Mouse (Mus musculus) kidney, adult 18-20 months (tissue): ENCODE data around the gene Sema3e.

ENCODE experiments used
- DNase-seq: peaks from one replicate; pipeline ENCODE4 v3.0.0; 2021

The Sema3e gene

GRCm38 (mm10) chr5:14088100-14088499 lies 63.0 kb downstream of the Sema3e start:
- no peak for DNase-seq

DNA sequence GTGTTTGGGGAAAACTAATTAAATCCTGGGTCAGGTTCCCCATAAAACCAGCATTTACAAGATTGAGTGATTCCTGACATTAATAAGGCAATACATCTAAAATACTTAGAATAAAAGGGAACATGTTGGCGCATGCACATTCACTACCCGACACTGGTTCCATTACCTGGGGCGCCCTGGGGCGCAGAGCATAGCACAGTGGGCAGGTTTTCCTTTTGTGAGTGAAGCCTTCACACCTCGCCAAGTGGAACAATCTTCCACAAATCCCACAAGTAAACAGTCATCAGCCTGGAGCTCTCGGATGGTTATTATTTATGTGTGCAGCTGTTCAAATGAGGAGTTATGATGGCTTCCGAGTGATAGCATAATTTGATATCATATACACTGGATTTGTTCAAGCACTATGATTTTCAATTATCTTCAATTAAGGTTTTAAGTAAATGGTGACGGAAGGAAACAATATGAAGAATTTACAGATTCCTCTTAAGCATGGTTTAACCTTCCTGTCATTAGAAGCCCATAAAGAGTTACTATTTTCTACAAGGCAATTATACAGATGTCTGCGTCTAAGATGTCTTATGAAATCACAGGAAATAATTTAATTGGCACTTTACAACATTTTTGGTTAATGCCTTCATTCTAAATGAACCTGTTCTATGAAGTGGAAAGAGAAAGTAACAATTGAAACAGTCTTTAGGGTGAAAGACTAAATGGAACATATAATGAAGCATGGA lies 65.0 kb downstream of the Sema3e start:
- no peak for DNase-seq

- no peak for DNase-seq
Measured at GRCm38 (mm10) chr5:14090609-14090969, 65.5 kb downstream of the Sema3e start.

- no peak for DNase-seq
Measured at GRCm38 (mm10) chr5:14092262-14092776, 67.2 kb downstream of the Sema3e start.

DNA sequence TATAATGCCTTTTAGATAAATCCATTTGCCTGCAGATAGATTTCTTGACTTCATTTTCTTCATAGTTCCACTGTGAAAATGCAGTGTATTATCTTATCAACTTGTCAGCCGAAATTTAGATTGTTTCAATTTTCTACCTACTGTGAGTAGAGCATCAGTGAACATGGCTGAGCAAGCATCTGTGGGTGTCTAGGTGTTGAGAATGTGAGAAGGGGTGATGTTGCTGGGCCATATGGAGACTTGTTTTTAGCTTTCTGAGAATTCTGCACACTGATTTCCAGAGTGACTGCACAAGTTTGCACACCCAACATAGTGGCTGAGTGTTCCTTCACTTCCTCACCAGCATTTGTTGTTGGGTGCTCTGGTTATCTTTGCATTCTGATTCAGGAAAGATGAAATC lies 71.1 kb downstream of the Sema3e start:
- DNase-seq: no peak

DNA sequence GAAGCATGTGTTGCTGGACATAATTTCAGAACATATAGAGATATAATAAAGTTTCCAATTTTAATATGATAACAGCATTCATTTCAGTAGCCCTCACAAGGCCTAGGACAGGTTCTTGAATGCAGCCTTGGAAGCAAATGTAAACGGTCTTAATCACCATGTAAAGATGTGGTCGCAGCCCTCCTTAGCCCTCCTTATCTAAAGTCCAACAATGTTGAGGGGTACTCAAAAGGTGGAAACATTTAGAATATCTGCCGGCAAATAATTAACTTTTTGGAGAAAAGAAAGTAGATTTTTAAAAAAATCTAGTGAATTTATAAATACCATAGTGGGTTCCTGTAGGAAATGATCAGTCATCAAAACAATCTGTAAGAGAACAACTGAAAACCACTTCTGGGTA lies 73.6 kb downstream of the Sema3e start:
- DNase-seq: no peak

DNA sequence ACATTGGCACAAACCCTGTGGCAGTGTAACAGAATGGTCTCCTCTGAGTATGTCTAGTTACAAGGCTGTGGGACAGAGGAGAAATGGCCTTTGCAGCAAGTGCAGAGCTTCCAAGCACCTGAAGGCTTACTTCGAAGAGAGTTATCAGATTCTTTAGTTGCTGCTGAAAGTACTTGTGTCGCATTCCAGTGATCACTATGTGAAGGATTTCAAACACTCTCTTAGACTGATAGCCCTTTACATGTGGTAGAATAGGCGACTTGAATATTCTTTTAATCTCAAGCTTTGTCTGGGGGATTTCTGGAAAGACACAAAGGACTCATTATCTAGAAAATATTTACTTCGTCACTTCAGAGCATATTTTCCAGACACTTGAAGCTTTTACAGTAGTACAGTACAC lies 82.3 kb downstream of the Sema3e start:
- DNase-seq: no peak

- DNase-seq: no peak
Measured at GRCm38 (mm10) chr5:14109001-14109400, 83.9 kb downstream of the Sema3e start.

- DNase-seq: no peak
Measured at GRCm38 (mm10) chr5:14111401-14111800, 86.3 kb downstream of the Sema3e start.

GRCm38 (mm10) chr5:14121902-14122301 lies 96.8 kb downstream of the Sema3e start:
- no peak for DNase-seq

- no peak for DNase-seq
Measured at GRCm38 (mm10) chr5:14126591-14126990, 101.5 kb downstream of the Sema3e start.

- no peak for DNase-seq
Measured at GRCm38 (mm10) chr5:14135929-14136328, 110.9 kb downstream of the Sema3e start.

DNA sequence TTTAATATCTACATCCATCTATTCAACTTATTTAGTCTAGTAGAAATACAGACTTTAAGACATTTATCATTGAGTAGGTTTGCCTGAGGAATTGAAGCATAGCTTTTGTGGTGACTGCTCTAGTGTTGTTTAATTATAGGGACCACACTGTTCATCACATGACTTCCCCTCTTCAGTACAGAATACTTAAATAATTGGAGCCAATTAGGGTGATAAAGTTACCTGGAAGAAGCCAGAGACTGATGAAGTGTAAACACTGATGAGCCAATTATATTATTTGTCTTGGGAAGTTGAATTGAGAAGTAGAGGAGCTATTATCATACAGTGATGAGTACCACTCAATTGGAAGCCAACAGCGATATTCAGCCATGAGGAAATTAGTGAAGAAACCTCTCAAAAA lies 113.6 kb downstream of the Sema3e start:
- no peak for DNase-seq

GRCm38 (mm10) chr5:14162579-14162978 lies 137.5 kb downstream of the Sema3e start:
- no peak for DNase-seq

DNA sequence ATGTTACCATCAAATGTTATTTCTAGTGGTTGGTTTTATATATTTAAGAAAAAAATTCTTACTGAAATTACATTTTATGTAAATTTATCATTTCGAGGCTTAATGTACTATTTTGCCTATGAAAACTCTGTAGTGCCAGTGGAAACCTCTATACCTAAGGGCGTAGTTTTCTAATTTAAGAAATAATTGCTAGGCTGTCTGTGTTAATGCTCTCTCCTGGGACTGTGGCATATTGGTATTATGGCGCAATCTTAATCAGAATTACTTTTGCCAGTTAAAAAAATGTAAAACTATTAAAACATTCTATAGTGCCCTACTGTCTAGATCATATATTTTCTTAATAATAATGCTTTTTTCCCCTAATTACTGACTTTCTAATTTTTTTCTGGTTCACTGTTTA lies 138.2 kb downstream of the Sema3e start:
- no peak for DNase-seq

DNA sequence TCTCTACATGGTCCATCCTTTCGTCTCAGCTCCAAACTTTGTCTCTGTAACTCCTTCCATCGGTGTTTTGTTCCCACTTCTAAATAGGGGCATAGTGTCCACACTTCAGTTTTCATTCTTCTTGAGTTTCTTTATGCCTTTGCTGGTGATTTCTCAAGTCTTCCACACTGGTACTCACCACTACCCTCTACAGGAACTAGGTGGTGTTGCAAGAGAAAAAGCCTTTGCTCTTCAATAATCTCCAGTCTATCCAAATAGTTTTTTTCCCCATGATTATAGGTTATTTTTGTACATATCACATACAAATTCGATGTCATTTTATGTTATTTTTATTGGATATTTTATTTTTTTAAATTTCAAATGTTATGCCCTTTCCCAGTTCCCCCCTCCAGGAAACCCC lies 142.7 kb downstream of the Sema3e start:
- no peak for DNase-seq

- DNase-seq: no peak
Measured at GRCm38 (mm10) chr5:14173355-14174183, 148.5 kb downstream of the Sema3e start.

GRCm38 (mm10) chr5:14180571-14180970 lies 155.5 kb downstream of the Sema3e start:
- DNase-seq: no peak

DNA sequence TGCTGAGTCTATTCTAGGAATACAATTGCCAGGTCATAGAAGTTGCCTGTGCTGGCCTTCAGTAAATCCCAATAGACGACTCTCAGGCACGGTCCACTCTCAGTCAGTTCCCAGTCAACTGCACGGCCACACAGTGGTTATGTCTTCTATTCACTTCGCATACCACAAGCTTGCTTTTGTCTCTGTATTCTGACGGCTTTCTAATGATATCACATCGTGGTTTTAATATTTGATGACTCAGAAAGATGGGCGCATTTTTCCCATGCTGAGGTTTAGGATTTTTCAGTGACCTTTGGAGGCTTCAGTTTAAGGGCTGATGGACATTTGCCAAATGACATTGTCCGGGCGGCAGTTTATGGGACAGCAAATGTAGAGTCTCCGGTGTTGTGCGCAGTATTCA lies 157.1 kb downstream of the Sema3e start:
- no peak for DNase-seq

DNA sequence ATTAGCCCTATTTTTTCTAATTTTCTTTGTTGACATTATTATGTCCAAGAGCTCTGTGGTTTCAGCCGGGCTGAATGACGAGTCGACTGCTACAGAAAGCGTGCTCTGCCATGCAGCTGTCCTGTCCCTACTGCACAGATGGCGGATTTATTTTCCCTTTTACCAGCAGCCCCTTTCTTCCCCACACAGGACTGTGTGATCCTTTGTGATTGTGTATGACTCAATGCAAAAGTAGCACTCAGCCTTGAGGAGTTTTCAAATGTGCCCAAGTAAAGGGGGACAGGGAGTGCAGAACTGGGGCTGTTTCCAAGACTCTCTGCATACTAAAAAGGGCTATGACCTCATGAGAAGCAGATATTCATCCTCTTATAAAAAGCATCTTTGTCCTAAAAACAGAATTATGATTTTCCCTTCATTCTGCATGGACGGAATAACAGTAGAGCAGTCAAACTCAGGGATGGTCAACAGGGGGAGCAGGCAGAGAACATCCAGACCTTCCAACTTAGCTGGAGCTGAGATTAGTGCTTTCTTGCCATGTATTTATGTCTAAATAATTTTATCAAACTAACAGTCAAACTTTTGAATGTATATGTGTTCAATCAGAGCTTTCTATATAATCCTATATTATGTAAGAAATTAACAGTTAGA lies 170.2 kb downstream of the Sema3e start:
- DNase-seq: no peak

DNA sequence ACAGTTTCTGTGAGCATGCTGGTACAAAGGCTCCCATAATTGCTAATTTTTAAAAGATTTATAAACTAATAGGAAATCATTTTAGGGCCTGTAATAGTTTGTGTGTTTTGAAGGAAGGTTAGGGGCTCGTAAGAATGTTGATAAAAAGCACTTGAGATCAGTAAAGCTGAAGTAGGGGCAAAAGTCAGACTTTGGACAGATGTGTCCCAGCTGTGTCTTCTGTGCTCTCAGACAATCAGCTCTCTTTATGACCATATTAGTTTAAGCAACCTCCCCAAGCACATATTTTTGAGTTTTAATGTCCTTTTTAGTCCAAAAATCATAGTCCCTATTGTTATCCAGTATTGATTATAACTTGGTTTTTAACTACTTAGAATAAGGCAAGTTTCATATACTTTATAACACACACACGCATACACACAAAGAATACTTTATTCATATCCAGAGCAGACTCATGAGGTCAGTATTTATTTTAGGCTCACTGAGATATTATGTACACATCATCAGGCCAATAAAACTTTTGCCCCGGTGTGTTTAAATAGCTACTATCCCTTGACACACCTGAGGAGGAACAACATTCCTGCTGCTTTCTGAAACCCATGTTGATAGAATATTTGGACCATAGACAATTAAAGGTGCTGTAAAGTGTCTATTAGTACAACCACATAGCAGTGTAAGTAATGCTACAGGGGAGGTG lies 173.4 kb downstream of the Sema3e start:
- DNase-seq: no peak

GRCm38 (mm10) chr5:14206794-14207193 lies 181.7 kb downstream of the Sema3e start:
- no peak for DNase-seq

DNA sequence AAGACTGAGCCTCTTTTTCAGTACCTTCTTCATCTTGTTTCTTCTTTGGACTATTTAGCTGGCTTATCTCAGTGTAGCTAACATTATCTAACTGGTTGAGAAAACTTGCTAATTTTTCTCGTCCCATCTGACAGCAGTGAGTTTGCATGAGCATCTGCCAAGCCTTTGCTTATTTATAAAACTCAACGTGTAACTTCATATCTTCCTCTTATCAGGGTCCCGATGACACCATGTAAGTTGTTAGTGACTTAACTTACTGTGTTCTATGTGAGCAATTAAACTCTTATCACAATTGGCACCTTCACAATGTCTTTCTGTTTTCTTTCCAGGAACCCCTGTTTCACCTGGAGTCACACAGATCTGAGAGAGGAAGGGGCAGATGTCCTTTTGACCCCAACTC lies 184.9 kb downstream of the Sema3e start:
- no peak for DNase-seq
